ENCODE assay signal across 10 mouse cellular contexts in the genomic region with DNA sequence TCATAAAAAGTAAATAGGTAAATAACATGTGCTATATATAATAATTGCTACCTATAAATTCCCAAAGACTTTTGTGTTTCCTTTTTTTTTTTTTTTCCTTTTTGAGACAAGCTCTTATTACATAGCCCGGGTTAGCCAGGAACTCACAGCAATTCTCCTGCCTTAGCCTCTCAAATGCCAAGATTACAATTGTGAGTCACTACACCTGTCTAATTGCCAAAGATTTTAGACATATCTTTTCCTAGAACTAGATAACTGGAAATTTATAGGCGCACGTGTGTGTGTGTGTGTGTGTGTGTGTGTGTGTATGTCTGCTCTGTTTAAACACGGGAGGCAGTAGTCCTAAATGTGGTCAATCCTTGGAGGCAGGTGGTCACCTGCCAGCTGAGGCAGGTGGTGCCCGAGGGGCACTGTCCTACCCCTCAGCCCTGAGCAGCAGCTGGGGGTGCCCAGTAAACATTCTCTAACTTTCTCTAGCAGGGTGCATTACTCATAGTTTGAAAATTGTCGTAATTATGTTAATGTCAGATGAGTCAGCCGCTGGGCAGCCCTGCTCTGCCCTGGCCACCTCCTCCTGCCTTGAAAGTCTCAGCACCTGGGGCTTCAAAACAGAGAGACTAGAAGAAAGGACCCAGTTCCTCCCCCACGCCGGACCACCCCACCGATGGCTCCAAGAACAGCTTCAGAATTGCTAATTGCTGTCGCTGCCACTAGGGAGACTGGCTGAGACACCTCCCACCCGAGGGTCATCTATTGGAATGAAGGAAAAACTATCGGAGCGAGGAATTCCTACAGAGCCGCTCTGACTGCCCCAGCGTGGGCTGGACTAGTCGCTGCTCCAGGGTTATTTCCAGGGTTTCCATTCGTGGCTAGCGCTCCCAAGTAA. TPM values are rescaled to one million over a fixed set of nuclear protein-coding genes. Genes with fewer than 3 reads are reported as not detected.
DNase-seq lines count a peak whose midpoint lies in the region; ATAC-seq lines count a peak whose summit lies in the region.
"Had no signal": no experiment of that assay in that cellular context is flagged by ENCODE, and none has a peak within 500 bp of the region (broad histone marks: within the 10 kb centered on the region; RNA-seq: fewer than 3 reads in every experiment).

No protein-coding gene starts in this region.

- H3K4me1 ChIP-seq in heart, embryonic 16.5 days (ENCODE audit: control insufficient read depth, insufficient read depth, low read length): peaks cover 4% of the 10 kb centered on the region; the same call in 1 of the 2 replicates

- intact Hi-C loops in heart, postnatal 10 days (cut with DNase I): no loop called here

- no peak for DNase-seq in heart, postnatal 10 days
- DNase-seq in MN1 (ENCODE audit: low spot score): peak; percentile 44
- DNase-seq in embryo, embryonic 9.5 days (ENCODE audit: extremely low spot score): peak; percentile 8
- no peak for DNase-seq in layer of hippocampus, postnatal 14 days (ENCODE audit: low spot score in 2 of 2)
- no peak for DNase-seq in cerebellum, adult 9-11 months
- DNase-seq in gastrocnemius, adult 8-10 months (ENCODE audit: low spot score in 2 of 2): no peak
- DNase-seq: cerebellum, adult 11 months had no signal

- H3K9ac ChIP-seq in heart, embryonic 16.5 days (ENCODE audit: low read length): peak overlapping the region; percentile 48; the same call in 1 of the 2 replicates

- no peaks in the 10 kb centered on the region for H3K27me3 ChIP-seq in heart, embryonic 16.5 days (ENCODE audit: control insufficient read depth, insufficient read depth, low read length)

- no peaks in the 10 kb centered on the region for H3K9me3 ChIP-seq in heart, embryonic 16.5 days (replicated peaks; ENCODE audit: control insufficient read depth, low read length)

- WGBS in heart, embryonic 16.5 days: 30% methylated on average over 19 of the region's 19 CpGs

- H3K27ac ChIP-seq in heart, embryonic 16.5 days (ENCODE audit: low read length): no peak overlapping the region
- H3K27ac ChIP-seq: macrophage had no signal

- no peak for ATAC-seq in heart, embryonic 16.5 days (replicated peaks; ENCODE audit: extremely low read depth, insufficient read depth, low FRiP score)
- ATAC-seq in megakaryocyte, adult 5-6 weeks (ENCODE audit: poor library complexity, severe bottlenecking): peak; percentile 24; the same call in 1 of the 2 replicates

- no peaks in the 10 kb centered on the region for H3K36me3 ChIP-seq in heart, embryonic 16.5 days (ENCODE audit: control insufficient read depth, insufficient read depth)

- no peak overlapping the region for H3K4me3 ChIP-seq in heart, embryonic 16.5 days (ENCODE audit: low read length)

- H3K4me2 ChIP-seq in heart, embryonic 16.5 days (ENCODE audit: low read depth, low read length): peak overlapping the region; percentile 50

RNA-seq across cellular contexts. Expression of gene Atf3, which starts 1.8 kb away (rescaled TPM):
- 14.6 and 16.8 TPM in 2 replicates for polyA plus RNA-seq in heart, embryonic 16.5 days (2015; fragmentation: Nextera tagmentation; extraction: Ambion mirVana)
- 1 to 10 TPM; 5.3 to 5.6 TPM for total RNA-seq in heart, postnatal 10 days (2021)
- 15.5 and 38.2 TPM in 2 replicates for total RNA-seq in megakaryocyte, adult 5-6 weeks (2015)
- 19.3 and 57.2 TPM in 2 replicates for total RNA-seq in megakaryocyte, adult 5-6 weeks (2017)
- total RNA-seq in layer of hippocampus, postnatal 14 days (2021): under 1 TPM; 0.79 to 0.90 TPM
- total RNA-seq in gastrocnemius, adult 8-10 months (2022): 10 to 100 TPM in 1 of 4 experiments, 1 to 10 TPM in 3; 1.9 to 19.3 (median 7.4) TPM

RNA-seq across cellular contexts. Expression of gene Fam71a, which starts 51.4 kb away (rescaled TPM):
- not detected in 2 replicates for polyA plus RNA-seq in heart, embryonic 16.5 days (2015; fragmentation: Nextera tagmentation; extraction: Ambion mirVana)
- not detected for total RNA-seq in heart, postnatal 10 days (2021)
- total RNA-seq in megakaryocyte, adult 5-6 weeks (2015): 0.14 and 0.49 TPM in 2 replicates
- total RNA-seq in megakaryocyte, adult 5-6 weeks (2017): 0.24 TPM in 1 of 2 replicates, not detected in the other
- not detected for total RNA-seq in layer of hippocampus, postnatal 14 days (2021)
- total RNA-seq in gastrocnemius, adult 8-10 months (2022): not detected
- polyA plus RNA-seq: macrophage had no signal

Comparison
In these comparisons a context has a peak if more than half of its experiments do, and no peak if none do; other contexts are left out.
1. DNase-seq: peak in MN1 (single experiment) and embryo, embryonic 9.5 days (single experiment); none in heart, postnatal 10 days (0 of 2), layer of hippocampus, postnatal 14 days (0 of 2), cerebellum, adult 9-11 months (single experiment) and gastrocnemius, adult 8-10 months (0 of 2).